Mouse (Mus musculus) gastrocnemius, adult 8-10 months (tissue): ENCODE data around the gene Pparg. TPM values are rescaled to one million over a fixed set of nuclear protein-coding genes. Genes with fewer than 3 reads are reported as not detected.

Experiments used
- DNase-seq, 2 experiments: peaks; one replicate each; pipeline ENCODE4 v3.0.0; 2022; ENCODE audit warnings: low spot score in 2 of 2
- total RNA-seq, 4 experiments: library from RNA; stranded (reverse); gene quantifications; 2 replicates each; pipeline ENCODE4 v1.2.4; 2022

Pparg gene
- total RNA-seq, 4 experiments from 2014 or later = 1.4 to 5.1 (median 3.0) TPM

DNA sequence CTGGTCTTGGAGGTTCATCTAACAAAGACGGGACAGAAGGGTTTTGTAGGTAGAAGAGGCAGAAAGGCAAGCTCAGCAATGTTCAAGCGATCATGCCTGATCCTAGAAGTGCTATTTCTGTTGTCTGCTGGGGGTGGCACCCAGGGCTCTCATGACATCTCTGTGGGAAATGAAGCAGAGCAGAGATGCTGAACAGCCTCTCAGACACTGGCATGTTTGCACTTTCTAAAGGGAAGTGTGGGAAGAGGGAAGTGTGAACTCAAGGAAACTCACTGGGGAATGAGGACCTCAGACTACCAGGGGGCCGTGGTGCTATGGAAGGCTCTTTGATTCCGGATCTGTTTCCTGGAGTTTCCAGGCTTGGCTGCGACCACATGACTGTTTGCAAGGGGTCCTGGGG lies 144.2 kb downstream of the Pparg start:
- DNase-seq = no peak

DNA sequence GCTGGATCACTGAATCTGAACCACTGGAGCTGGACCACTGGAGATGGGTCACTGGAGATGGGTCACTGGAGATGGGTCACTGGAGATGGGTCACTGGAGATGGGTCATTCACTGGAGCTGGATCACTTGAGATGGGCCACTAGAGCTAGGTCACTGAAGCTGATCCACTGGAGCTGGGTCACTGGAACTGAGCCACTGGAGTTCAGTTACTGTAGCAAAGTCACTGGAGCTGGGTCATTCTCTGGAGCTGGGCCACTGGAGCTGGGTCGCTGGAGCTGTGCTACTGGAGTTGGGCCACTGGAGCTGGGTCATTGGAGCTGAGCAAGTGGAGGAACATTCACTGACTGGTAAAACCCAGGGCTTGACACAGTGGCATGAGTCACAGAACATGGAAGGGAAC lies 145.7 kb downstream of the Pparg start:
- no peak for DNase-seq

GRCm38 (mm10) chr6:115511447-115511846 lies 150.7 kb downstream of the Pparg start:
- no peak for DNase-seq

GRCm38 (mm10) chr6:115513207-115513606 lies 152.5 kb downstream of the Pparg start:
- no peak for DNase-seq

DNA sequence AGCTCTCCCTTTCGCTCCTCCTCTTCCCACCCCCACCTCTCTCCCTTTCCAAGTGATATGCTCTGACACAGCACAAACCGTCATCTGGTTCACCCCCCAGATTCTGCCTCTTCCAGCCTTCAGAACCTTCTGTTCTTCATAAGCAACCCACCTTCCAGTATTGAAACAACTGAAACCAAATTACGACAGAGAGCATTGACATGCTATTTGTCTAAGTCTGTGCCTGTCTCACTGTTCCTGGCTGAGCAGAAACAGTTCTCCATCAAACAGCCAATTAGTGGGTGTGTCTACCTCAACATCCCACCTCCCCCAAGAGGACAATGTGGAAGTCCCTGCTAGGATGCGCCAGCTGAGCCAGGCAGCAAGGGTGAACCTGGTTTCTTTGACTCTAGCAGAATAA lies 157.2 kb downstream of the Pparg start:
- no peak for DNase-seq

DNA sequence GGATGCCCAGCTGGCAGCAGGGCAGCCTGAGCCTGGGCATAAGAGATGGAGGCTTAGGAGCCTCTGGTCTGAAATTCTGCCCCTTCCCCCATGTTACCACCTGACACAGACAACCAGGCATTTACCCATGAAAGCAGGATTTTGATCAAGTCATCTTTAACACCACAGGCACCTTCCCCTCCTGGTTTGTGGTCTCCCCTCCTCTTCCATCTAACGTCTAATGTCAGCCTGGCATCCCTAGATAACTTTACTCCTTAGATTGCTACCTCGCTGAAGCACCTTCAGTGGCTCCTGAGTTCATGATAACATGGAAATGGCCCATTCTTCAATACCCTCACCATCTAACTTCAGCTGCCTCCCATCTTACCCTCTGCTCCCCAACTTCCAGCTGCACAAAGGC lies 157.6 kb downstream of the Pparg start:
- no peak for DNase-seq

DNA sequence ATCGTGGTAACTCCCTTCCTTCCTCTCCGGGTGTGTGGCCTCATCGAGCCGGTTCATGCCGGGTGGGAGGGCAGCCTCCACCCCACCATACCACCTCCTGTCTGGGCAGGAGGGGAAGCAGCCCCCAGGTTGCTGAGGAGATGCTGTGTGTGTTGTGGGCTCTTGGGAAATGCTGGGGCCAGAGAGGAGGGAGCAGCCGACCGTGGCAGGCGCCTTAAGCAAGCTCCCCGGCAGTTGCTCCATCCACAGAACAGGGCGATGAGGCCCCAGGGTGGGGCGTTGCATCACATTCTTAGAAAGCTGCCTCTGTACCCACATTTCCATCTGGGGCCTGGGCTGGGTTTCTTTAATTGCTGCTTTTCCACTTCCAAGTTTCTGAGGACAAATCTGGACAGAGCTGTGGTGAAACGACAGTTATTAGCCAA lies 158.5 kb downstream of the Pparg start:
- peak in 1 of 2 experiments; percentile 25 for DNase-seq

DNA sequence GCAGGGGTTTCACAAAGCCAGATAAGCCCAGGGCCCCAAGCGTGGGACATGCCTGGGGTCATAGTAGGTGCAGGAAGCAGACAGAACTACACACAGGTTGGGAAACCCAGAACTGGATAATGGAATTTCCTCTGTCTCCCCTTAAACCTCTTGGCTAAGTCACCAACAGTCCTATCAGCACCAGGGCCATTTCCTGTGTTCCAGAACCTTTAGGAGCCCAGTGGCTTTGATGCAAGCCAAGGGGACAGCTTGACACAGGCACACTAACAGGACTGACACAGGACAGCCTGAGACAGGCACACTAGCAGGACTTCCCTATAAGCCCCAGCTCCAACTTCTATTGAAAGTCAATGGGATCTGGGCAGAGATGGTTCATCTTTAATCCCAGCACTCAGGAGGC lies 161.2 kb downstream of the Pparg start:
- DNase-seq = no peak

GRCm38 (mm10) chr6:115522691-115523146 lies 162.0 kb downstream of the Pparg start:
- DNase-seq = no peak

- peak in 1 of 2 experiments; percentile 32 for DNase-seq
Observed at GRCm38 (mm10) chr6:115523201-115523600, 162.4 kb downstream of the Pparg start.

GRCm38 (mm10) chr6:115524449-115524990 lies 163.8 kb downstream of the Pparg start:
- no peak for DNase-seq

DNA sequence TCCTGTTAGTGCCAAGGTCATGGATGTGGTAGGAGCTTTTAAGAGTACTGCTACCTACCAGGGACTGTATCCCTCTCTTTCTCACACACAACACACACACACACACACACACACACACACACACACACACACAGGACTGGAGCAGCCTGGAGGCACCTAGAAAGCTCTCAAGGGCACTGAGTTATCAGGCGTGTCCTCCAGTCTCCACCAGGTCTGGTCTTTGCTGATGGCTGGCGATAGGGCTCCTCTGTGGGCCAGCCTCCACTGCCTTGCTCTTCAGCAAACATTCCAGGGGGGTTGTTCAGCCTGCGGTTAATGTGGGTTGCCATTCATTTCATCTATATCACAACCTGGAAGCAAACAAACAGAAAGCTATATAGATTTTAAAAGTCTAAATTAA lies 166.7 kb downstream of the Pparg start:
- DNase-seq = no peak

- DNase-seq = no peak
Observed at GRCm38 (mm10) chr6:115528372-115528771, 167.6 kb downstream of the Pparg start.

DNA sequence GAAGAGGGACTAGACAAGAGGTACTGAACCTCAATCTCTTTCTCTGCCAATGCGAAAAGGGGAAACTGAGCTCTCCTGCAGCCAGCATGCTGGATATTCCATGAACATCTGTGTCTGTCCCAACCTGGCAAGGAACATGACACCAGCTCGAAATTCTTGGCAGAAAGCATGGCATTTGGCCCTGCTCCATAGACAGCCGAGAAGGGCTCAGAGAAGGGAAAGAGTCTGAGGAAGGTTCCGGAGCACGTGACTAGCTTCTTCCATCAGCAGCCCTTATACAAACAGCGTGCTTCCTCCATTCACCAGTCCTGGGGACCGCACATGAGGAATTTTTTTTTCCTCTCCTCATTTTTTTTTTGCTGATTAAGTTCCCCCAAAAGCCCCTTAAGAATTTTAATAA lies 173.9 kb downstream of the Pparg start:
- peak in 1 of 2 experiments; percentile 31 for DNase-seq

GRCm38 (mm10) chr6:115536169-115536568 lies 175.4 kb downstream of the Pparg start:
- no peak for DNase-seq

DNA sequence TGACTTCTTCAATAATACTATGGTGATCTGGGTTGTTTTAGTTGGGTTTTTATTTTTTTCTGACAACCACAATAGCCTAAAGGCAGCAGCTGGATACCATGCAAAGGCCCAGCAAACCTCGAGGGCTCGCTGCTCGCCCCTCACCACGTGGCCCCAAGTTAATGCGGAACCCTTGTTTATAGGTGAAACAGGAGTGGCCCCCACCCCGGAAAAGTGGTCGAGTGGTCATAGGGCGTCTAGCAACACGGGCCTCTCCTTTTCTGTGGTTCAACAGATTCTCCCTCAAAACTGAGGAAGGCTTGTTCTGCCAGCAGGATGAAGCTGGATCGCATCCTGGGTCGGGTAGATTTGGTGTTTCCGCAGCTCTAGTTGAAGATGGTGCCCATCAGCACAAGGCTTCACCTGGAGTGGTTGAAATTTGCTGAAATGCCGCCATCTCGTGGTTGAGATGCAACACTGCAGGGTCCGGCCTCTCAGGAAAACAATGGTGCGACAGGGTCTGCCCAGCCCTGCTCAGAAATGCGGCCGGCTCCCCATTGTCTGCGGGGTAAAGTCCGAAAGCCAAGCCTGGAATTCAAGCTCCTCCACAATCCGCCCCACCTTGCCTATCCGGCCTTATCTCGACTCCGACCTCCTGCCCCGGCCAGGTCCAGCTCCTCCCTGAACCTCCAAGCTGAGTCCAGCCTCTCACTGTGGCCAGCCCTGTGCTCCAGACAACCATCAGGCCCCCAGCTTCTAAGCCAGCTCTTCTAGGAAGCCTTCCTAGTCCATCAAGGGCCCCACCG lies 178.1 kb downstream of the Pparg start:
- DNase-seq = peak; percentile 52 to 57

Other genes starting within 250 kb of the Pparg start
- gene Syn2, start 226.0 kb upstream of the Pparg start, total RNA-seq = under 1 TPM; 0.13 to 0.70 (median 0.58) TPM
- not detected for gene Gm17482, start 133.6 kb upstream of the Pparg start, total RNA-seq
- 10 to 100 TPM in 3 of 4 experiments, 1 to 10 TPM in 1; 6.5 to 19.5 (median 15.6) TPM for gene Timp4, start 108.7 kb upstream of the Pparg start, total RNA-seq
- 1 to 10 TPM; 5.0 to 6.2 (median 5.6) TPM for gene Tsen2, start 183.7 kb downstream of the Pparg start, total RNA-seq
- gene Mkrn2os, start 231.6 kb downstream of the Pparg start, total RNA-seq = not detected
- 10 to 100 TPM; 48.7 to 54.8 (median 53.0) TPM for gene Mkrn2, start 241.0 kb downstream of the Pparg start, total RNA-seq